Mouse (Mus musculus) activated CD4-positive, CD25-positive, alpha-beta regulatory T cell, adult 9 weeks (primary cell): ENCODE data around the gene Myh7b. TPM values are rescaled to one million over a fixed set of nuclear protein-coding genes. Genes with fewer than 3 reads are reported as not detected.

Source experiments
- polyA plus RNA-seq: library from polyadenylated mRNA; unstranded; fragments of 100-300 nt; shearing (Covaris generic); gene quantifications from one replicate; pipeline ENCODE4 v1.2.1, GENCODE M21; 2017

The Myh7b gene
- polyA plus RNA-seq = 0.16 TPM

DNA sequence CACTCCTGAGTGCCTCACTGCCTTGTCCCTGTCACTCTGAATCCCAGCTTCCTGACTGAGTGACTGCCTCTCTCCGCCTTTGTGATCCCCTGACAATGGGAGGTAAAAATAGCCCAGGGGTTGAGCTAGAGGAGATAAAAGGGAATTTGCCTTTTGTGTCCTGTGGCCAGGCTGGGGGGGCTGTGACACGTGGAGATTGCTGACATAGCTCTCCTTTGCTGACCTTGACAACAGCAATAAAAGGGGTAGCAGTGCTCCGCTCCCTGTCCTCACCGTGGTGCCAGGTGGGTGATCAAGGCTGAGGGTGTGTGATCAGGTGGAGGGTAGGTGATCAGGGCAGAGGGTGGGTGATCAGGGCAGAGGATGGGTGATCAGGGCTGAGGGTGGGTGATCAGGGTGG is at the start of gene Myh7b:
Myh7b (plus strand) TSS at position 235 of the 400 bp plus-strand sequence.

DNA sequence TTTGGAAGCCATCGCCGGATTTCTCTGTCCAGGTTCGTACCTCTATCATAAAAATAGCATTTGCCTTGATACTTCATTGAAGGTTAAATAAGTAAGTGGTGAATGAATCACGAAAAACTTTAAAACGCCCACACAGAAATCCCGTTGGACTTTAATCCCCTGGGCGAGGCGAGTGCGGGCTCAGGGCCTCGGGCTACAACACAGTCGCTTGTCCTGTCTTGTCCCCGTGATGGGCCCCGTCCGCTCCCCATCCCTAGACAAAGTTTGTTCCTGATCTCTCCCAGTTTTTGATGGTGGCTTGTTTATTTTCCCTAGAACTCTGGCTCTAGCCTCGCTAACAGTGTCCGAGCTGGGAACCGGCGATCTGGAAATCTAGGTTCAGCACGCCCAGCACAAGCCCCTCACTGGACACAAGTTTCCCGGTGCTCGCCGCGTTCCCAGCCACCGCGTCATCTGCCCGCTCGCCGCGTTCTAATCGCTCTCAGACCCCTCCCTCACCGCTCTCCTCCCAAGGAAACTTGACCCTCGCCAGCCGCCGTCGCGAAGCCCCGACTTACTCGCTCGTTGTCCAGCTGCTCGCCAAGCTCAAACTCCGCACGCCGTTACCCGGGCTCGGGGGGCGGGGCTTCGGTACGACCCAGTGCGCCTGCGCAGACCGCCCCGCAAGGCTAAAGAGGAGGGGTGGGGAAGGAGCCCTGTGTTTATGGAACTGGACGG is 18.7 kb upstream of the Myh7b start, which contains the start of gene Gss:
Gss (minus strand) TSS at position 674 of the 717 bp plus-strand sequence.

Other genes with a start within 250 kb of the Myh7b start
- gene Trp53inp2, start 230.2 kb upstream of the Myh7b start, polyA plus RNA-seq = 2.5 TPM
- 6.9 TPM for gene Ncoa6, start 137.3 kb upstream of the Myh7b start, polyA plus RNA-seq
- gene Acss2, start 93.3 kb upstream of the Myh7b start, polyA plus RNA-seq = 36.1 TPM
- 16.2 TPM for gene Ggt7, start 93.0 kb upstream of the Myh7b start, polyA plus RNA-seq
- gene Gss, start 18.4 kb upstream of the Myh7b start, polyA plus RNA-seq = 13.3 TPM
- 115 TPM for gene Trpc4ap, start 81.2 kb downstream of the Myh7b start, polyA plus RNA-seq
- 80.5 TPM for gene Edem2, start 118.3 kb downstream of the Myh7b start, polyA plus RNA-seq
- gene Gm17581, start 124.7 kb downstream of the Myh7b start, polyA plus RNA-seq = not detected
- gene Procr, start 139.9 kb downstream of the Myh7b start, polyA plus RNA-seq = not detected
- gene Mmp24, start 164.1 kb downstream of the Myh7b start, polyA plus RNA-seq = 0.10 TPM
- 46.4 TPM for gene BC029722, start 208.2 kb downstream of the Myh7b start, polyA plus RNA-seq
- gene Eif6, start 215.7 kb downstream of the Myh7b start, polyA plus RNA-seq = 210 TPM
- gene Fam83c, start 223.6 kb downstream of the Myh7b start, polyA plus RNA-seq = not detected